Mouse (Mus musculus) regulatory T cell (primary cell): ENCODE data around the gene Slc9a8.

Experiments used
- in situ Hi-C: fragments of 300-600 bp; cut with MboI, MseI; formaldehyde crosslinking; loops from one replicate; pipeline ENCODE4 v1.15.1; 2025; ENCODE audit warnings: high pct_unique_total_duplicates

Gene Slc9a8

GRCm38 (mm10) chr2:167415970-167416563, 5.4 kb upstream of the Slc9a8 start:
- in situ Hi-C loops: no loop called here

GRCm38 (mm10) chr2:167417048-167417447, 4.5 kb upstream of the Slc9a8 start:
- in situ Hi-C loops: no loop called here

GRCm38 (mm10) chr2:167417694-167418093, 3.8 kb upstream of the Slc9a8 start:
- in situ Hi-C loops: no loop called here

- in situ Hi-C loops: no loop called here
Observed at GRCm38 (mm10) chr2:167419204-167419603, 2.3 kb upstream of the Slc9a8 start.

- in situ Hi-C loops: loop anchor here (5.0 kb wide), 1 partner anchor 79 kb away; no protein-coding TSS in a partner anchor
Observed at GRCm38 (mm10) chr2:167420811-167421241, 686 bp upstream of the Slc9a8 start.

GRCm38 (mm10) chr2:167422150-167422470, 598 bp downstream of the Slc9a8 start:
- in situ Hi-C loops: loop anchor here (5.0 kb wide), 1 partner anchor 80 kb away; no protein-coding TSS in a partner anchor

GRCm38 (mm10) chr2:167423031-167423611, 1.6 kb downstream of the Slc9a8 start:
- in situ Hi-C loops: loop anchor here (5.0 kb wide), 1 partner anchor 81 kb away; no protein-coding TSS in a partner anchor

- in situ Hi-C loops: loop anchor here (5.0 kb wide), 1 partner anchor 82 kb away; no protein-coding TSS in a partner anchor
Observed at GRCm38 (mm10) chr2:167424040-167424439, 2.5 kb downstream of the Slc9a8 start.

GRCm38 (mm10) chr2:167424516-167424915, 3.0 kb downstream of the Slc9a8 start:
- in situ Hi-C loops: loop anchor here (5.0 kb wide), 1 partner anchor 82 kb away; no protein-coding TSS in a partner anchor

GRCm38 (mm10) chr2:167425407-167425806, 3.9 kb downstream of the Slc9a8 start:
- in situ Hi-C loops: no loop called here

GRCm38 (mm10) chr2:167429596-167429995, 8.1 kb downstream of the Slc9a8 start:
- in situ Hi-C loops: no loop called here

GRCm38 (mm10) chr2:167430737-167431417, 9.4 kb downstream of the Slc9a8 start:
- in situ Hi-C loops: no loop called here

- in situ Hi-C loops: no loop called here
Observed at GRCm38 (mm10) chr2:167431418-167431776, 9.9 kb downstream of the Slc9a8 start.

GRCm38 (mm10) chr2:167434570-167434969, 13.1 kb downstream of the Slc9a8 start:
- in situ Hi-C loops: no loop called here

- in situ Hi-C loops: no loop called here
Observed at GRCm38 (mm10) chr2:167435631-167436030, 14.1 kb downstream of the Slc9a8 start.

- in situ Hi-C loops: no loop called here
Observed at GRCm38 (mm10) chr2:167436371-167436770, 14.9 kb downstream of the Slc9a8 start.

GRCm38 (mm10) chr2:167439422-167439821, 17.9 kb downstream of the Slc9a8 start:
- in situ Hi-C loops: no loop called here

- in situ Hi-C loops: no loop called here
Observed at GRCm38 (mm10) chr2:167443411-167444193, 22.1 kb downstream of the Slc9a8 start.

GRCm38 (mm10) chr2:167445911-167446780, 24.6 kb downstream of the Slc9a8 start:
- in situ Hi-C loops: no loop called here

GRCm38 (mm10) chr2:167447207-167447606, 25.7 kb downstream of the Slc9a8 start:
- in situ Hi-C loops: no loop called here

GRCm38 (mm10) chr2:167447629-167448028, 26.1 kb downstream of the Slc9a8 start:
- in situ Hi-C loops: no loop called here
